Mouse (Mus musculus) erythroblast, embryonic 14.5 days (primary cell): Measurements from ENCODE around the gene Arrdc2.

Source experiments
- GATA1 ChIP-seq: IDR thresholded peaks from 2 replicates; pipeline ENCODE4 v1.6.1; 2012; ENCODE audit warnings: low read length, inconsistent platforms, mixed read lengths
- TAL1 ChIP-seq: IDR thresholded peaks from 3 replicates; pipeline ENCODE4 v1.6.1; 2012; ENCODE audit warnings: low read length, inconsistent platforms, mixed read lengths

- TF ChIP-seq GATA1 (no peak), TAL1 (no peak)
These were observed 36.9 kb upstream of the Arrdc2 start for GRCm38 (mm10) chr8:70876382-70876781.
